Mouse (Mus musculus) retina, postnatal 1 day (tissue): ENCODE data around the gene Lin7b.

ENCODE experiments used
- DNase-seq: peaks from one replicate; pipeline ENCODE4 v3.0.0-alpha.2; 2012

Lin7b gene

GRCm38 (mm10) chr7:45346905-45347304, 23.5 kb downstream of the Lin7b start:
- no peak for DNase-seq

GRCm38 (mm10) chr7:45343543-45343942, 26.8 kb downstream of the Lin7b start:
- DNase-seq: peak; percentile 41

GRCm38 (mm10) chr7:45342081-45342480, 28.3 kb downstream of the Lin7b start:
- DNase-seq: no peak

- DNase-seq: peak; percentile 93
Observed at GRCm38 (mm10) chr7:45341303-45341702, 29.1 kb downstream of the Lin7b start.

GRCm38 (mm10) chr7:45340669-45341068, 29.7 kb downstream of the Lin7b start:
- DNase-seq: peak; percentile 78

GRCm38 (mm10) chr7:45340066-45340442, 30.3 kb downstream of the Lin7b start:
- no peak for DNase-seq

- DNase-seq: peak; percentile 94
Observed at GRCm38 (mm10) chr7:45339410-45340065, 30.8 kb downstream of the Lin7b start.

GRCm38 (mm10) chr7:45338161-45338911, 32.0 kb downstream of the Lin7b start:
- peak; percentile 48 for DNase-seq

GRCm38 (mm10) chr7:45337469-45337868, 32.9 kb downstream of the Lin7b start:
- DNase-seq: no peak

GRCm38 (mm10) chr7:45336319-45336718, 34.1 kb downstream of the Lin7b start:
- no peak for DNase-seq

- DNase-seq: no peak
Observed at GRCm38 (mm10) chr7:45335056-45335455, 35.3 kb downstream of the Lin7b start, which contains the start of gene Hrc. TSS of gene Hrc (plus strand) at chr7:45335290.

- no peak for DNase-seq
Observed at GRCm38 (mm10) chr7:45334605-45335004, 35.8 kb downstream of the Lin7b start.

GRCm38 (mm10) chr7:45333431-45333982, 36.9 kb downstream of the Lin7b start, which contains the start of gene Trpm4:
TSS of gene Trpm4 (minus strand) at chr7:45333780.
- peak; percentile 88 for DNase-seq

- DNase-seq: peak; percentile 89
Observed at GRCm38 (mm10) chr7:45332685-45333425, 37.5 kb downstream of the Lin7b start.

GRCm38 (mm10) chr7:45331502-45331901, 38.9 kb downstream of the Lin7b start:
- no peak for DNase-seq

GRCm38 (mm10) chr7:45328841-45329475, 41.4 kb downstream of the Lin7b start:
- no peak for DNase-seq

- no peak for DNase-seq
Observed at GRCm38 (mm10) chr7:45325800-45326199, 44.6 kb downstream of the Lin7b start.

- no peak for DNase-seq
Observed at GRCm38 (mm10) chr7:45323069-45323468, 47.3 kb downstream of the Lin7b start.

- DNase-seq: no peak
Observed at GRCm38 (mm10) chr7:45322245-45322644, 48.1 kb downstream of the Lin7b start.
